Mouse (Mus musculus) spleen, postnatal 4 days (tissue): Measurements from ENCODE around the gene Ehbp1l1.

Experiments used
- DNase-seq, 2 experiments: peaks; one replicate each; pipeline ENCODE4 v3.0.0; 2022; ENCODE audit warnings: low spot score in 2 of 2

Gene Ehbp1l1

DNA sequence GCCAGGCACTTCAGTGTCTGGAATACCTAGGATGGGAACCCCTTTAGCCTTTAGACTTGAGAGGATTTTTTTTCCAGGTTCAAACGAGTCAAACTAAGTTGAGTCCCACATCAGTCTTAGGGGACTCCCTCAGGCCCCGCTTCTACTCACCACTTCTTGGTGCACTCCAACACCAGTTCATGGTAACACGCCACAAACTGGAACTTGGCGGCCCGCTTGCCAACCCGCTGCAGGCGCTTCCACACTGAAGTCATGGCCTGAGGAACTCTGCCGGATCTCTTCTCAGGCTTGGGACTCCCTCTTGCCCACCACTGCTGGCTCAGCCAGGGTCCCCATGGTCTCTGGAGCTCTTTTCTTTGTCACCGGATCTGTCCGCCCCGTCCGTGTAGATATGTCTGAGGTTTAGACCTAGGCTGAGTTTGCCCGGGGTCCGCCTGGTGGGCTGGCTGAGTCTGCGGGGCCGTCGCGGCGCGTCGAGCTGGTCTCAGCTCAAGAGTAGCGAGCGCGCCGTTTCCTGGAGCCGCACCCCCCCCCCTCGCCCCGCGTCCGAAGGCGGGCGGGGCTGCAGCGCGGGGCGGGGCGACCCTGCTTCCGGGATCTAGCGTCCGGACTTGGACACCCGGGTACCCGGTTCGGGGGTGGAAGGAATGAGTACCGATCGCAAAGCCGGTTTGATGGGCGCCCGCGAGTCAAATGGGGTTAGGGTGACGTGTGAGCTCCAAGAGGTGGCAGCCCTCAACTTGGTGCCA, at the start of gene Ehbp1l1:
TSS of gene Ehbp1l1 (minus strand) at position 551 of the 749 bp plus-strand sequence.
- peak; percentile 86 to 94 for DNase-seq

DNA sequence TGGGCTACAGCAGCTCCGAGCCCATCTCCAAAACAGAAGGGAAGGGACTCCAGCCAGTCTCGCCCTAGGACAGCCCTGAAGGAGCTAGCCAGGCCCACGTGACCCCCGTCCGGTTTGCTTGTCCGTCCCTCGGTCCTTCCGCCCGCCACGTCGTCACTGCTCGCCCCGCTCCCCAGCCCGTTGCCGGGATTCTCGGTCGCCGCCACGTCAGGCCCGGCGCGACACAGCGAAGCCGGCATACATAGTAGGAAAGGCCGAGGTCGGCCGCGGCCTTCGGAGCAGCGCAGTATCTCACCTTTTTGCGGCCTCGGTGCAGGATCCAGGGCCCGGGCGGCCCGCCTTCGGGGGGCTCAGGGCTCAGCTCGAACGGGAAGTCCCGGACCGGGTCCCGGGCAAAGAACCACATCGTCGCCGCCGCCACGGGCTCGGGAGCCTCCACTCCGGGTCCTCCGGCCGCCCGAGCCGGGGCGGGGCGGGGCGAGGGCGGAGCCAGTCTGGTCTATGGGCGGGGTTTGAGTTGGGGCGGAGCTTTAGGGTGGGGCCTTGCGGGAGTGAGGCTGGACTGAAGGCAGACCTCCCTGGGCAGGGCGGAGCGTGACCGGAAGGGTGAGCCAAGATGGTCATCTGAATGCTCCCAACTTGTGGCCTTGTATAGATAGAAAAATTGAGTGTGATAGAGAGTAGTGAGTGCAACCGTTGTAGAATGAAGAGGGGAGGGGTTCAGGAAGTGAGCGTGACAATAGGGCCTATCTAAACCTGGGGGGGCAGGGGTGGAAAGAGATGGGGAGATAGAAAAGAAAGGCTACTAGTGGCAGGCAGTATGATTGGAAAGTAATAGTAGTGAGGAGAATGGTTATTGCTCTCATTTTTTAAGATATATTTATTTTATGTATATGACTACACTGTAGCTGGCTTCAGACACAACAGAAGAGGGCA, 45.1 kb upstream of the Ehbp1l1 start, which contains the start of gene Scyl1:
TSS of gene Scyl1 (minus strand) at position 495 of the 936 bp plus-strand sequence.
- DNase-seq: peak; percentile 96 to 98

GRCm38 (mm10) chr19:5770311-5770710, 44.2 kb upstream of the Ehbp1l1 start:
- DNase-seq: no peak

GRCm38 (mm10) chr19:5767271-5767670, 41.2 kb upstream of the Ehbp1l1 start:
- DNase-seq: no peak

DNA sequence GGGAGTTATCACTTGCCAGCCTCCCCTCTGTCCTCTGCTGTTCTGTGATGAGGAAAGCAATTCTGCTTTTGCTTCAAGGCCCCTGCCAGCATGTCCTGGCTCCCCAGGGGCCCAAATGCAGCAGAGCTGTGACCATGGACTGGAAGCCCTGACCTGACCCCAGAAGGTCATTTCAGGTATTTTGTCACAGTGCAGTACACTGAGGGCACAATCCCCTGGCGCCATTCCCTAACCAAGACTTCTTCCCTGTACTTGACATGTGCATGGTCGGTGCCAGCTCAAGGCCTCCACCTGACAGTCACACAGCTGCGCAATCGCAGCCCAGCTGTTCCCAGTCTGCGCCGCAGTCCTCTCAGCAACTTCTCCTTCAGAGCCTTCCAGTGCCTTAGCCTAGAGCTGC, 37.0 kb upstream of the Ehbp1l1 start:
- DNase-seq: no peak

DNA sequence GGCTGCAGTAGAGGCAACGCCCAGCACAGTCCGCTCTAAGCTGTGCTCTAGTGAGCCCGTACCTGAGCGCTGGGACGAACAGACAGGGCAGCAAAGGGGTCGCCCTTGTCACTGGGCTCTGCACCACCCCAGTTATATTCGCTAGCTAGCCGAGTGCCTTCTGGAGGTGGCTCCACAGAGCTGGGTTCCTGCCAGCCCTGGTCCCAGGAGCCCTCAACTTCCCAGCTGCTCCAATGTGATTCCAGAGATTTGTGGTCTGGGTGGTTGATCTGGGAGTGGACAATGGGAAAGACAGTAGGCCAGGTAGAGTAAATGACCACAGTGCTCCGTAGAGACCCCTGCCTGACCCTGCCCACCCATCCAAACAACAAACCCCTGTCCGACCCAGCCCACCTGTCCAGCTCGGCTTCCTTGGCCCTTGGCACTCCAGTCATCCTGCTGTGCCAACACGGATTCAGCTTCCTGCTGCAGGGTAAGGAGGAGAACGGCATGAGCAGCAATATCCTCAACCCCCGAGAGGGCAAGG, 32.8 kb upstream of the Ehbp1l1 start:
- no peak for DNase-seq

DNA sequence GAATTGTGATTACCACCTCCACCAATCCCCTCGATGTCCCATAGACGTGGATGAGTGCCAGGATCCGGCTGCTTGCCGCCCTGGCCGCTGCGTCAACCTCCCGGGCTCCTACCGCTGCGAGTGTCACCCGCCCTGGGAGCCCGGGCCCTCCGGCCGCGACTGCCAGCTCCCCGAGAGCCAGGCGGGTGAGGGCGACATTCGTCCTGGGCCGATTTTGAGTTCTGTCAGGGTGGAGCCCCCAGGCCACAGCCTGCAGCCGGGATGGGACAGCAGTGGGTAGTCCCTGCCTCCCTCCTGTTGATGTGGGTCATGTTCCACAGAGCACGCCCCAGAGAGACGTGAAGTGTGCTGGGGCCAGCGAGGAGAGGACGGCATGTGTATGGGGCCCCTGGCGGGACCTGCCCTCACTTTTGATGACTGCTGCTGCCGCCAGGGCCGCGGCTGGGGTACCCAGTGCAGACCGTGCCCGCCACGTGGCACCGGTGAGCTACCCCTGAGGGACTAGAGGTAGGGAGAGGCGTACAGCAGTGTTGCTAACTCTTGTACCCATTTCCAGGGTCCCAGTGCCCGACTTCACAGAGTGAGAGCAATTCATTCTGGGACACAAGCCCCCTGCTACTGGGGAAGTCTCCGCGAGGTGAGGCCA, 31.0 kb upstream of the Ehbp1l1 start:
- DNase-seq: no peak

GRCm38 (mm10) chr19:5756321-5756985, 30.3 kb upstream of the Ehbp1l1 start:
- DNase-seq: no peak

DNA sequence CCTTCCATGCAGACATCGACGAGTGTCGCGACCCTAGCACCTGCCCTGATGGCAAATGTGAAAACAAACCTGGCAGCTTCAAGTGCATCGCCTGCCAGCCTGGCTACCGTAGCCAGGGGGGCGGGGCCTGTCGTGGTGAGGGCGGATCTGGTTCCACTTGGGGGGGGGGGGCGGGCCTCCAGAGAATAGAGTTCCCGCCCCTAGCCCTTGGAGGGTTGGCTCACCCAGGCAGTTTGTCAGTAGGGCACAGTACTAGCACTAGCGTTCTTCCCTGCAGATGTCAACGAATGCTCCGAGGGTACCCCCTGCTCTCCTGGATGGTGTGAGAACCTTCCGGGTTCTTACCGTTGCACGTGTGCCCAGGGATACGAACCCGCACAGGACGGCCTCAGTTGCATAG, 25.6 kb upstream of the Ehbp1l1 start:
- peak in 1 of 2 experiments; percentile 50 for DNase-seq

DNA sequence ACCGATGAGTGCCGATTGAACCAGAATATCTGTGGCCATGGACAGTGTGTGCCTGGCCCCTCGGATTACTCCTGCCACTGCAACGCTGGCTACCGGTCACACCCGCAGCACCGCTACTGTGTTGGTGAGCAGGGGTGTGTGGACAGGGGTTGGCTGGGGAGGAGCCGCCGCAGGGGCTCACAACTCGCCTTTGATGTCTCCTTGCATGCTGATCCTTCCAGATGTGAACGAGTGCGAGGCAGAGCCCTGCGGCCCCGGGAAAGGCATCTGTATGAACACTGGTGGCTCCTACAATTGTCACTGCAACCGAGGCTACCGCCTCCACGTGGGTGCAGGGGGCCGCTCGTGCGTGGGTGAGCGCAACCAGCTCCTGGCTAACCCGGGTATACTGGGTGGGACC, 24.8 kb upstream of the Ehbp1l1 start:
- DNase-seq: no peak

- DNase-seq: no peak
Measured at GRCm38 (mm10) chr19:5749476-5749875, 23.4 kb upstream of the Ehbp1l1 start.

- no peak for DNase-seq
Measured at GRCm38 (mm10) chr19:5746907-5747363, 20.8 kb upstream of the Ehbp1l1 start.

DNA sequence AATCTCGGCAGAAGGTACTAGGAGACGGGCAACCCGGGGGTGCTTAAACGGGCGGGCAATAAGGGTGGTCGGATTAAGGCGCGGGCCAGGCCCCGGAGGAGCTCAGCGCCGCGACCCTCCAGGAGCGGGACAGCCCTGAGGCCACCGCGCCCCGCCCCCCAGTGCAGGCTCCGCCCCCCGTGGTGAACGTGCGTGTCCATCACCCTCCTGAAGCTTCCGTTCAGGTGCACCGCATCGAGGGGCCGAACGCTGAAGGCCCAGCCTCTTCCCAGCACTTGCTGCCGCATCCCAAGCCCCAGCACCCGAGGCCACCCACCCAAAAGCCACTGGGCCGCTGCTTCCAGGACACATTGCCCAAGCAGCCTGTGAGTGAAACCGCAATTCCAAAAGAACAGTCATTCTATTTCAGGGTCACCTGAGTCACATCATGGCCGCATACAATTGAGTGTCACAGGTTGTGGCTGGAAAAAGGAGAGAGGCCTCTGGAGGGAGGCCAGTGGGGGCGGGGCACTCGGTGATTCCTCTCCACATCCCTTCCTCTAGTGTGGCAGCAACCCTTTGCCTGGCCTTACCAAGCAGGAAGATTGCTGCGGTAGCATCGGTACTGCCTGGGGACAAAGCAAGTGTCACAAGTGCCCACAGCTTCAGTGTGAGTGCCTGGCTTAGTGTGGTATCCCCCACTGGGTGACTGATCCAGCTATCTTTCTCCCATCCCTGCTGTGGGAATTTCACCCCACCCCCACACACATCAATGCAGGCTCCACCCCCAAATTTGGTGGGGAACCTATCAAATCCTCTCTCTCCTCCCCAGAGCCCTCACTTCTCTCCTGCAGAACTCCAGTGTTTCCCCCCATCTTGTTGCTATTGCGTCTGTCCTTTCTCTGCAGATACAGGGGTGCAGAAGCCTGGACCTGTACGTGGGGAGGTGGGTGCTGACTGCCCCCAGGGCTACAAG, 19.9 kb upstream of the Ehbp1l1 start:
- no peak for DNase-seq

- no peak for DNase-seq
Measured at GRCm38 (mm10) chr19:5743576-5743975, 17.5 kb upstream of the Ehbp1l1 start.

DNA sequence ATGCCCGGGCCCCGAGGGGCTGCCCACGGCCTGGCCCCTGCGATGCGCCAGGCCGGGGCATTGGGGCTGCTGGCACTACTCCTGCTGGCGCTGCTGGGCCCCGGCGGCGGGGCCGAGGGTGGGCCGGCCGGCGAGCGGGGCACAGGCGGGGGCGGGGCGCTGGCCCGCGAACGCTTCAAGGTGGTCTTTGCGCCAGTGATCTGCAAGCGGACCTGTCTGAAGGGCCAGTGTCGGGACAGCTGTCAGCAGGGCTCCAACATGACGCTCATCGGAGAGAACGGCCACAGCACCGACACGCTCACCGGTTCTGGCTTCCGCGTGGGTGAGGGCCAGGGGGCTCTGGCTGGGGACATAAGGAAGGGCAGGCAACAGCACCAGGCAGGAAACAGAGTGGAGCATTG, 16.1 kb upstream of the Ehbp1l1 start:
- DNase-seq: no peak

DNA sequence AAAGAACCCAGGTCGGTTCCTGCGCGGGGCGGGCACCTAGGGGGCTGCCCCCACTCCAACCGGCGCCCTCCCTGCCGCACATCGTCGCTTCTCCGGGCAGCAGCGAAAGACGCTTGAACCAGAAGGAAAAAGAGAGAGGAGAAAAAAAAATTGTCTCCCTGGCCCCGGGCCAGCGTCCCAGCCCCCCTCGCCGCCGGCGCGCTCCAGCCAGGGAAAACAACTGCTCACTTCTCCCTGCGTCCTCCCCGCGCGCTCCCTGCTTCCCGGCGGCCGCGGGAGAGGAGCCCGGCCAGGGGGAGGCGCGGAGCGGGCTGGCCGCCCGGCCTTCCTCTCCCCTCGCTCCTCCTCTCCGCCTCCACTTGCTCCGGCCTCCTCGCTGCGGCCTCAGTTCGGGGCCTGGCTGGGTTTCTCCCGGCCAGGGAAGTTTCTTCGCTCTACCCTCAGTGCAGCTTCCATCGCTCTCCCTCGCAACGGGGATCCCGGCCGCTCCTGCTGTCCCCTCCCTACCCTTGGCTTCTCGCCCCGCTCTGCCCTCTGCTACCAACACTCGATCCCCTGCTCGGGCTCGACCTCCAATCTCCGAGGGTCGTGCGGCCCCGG, 15.6 kb upstream of the Ehbp1l1 start:
- no peak for DNase-seq

DNA sequence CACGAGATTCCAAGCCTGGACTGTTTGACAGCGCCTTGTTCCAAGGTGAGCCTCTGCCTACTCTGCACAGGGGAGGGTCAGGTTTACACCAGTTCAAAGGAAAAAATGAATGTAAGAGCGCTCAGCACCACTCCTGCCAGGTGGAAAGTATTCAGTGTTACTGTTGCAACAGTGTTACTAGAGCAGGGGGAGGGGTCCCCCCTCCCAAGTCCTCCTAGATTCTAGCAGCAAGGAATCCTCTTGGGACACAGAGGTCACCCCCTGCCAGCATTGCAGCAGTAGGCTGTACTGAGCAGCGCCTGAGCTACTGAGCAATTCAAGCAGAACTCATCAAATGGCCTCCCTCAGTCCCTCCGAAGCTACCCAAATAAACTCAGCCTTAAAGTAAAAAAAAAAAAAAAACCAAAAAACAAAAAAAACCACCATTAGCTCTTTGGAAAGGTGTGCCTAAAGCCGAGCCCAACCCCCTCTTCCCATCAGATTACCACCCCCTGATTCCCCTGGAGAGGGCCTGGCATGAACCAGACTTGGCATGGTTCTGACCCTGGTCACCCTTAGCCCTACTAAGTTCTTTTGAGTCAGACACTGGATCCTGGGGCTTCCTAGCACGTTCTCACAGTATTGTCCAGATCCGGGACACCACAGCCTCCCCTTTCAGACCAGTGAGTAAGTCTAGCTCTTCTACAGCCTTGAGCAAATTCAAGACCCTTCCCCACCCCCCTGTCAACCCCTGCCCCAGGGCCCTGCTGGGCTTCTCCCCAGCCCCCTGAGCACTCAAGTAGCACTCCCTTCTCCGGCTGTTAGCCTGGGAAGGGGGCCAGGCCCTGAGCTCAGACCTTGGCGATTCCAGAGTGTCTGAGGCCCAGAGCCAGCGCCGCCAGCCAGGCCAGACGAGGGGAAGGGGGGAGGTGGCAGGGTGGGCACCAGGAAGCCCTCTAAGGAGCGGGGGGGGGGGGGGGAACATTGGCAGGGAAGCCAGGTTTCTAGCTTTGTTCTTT, 14.5 kb upstream of the Ehbp1l1 start, which contains the start of gene Ltbp3:
TSS of gene Ltbp3 (plus strand) at position 585 of the 998 bp plus-strand sequence.
- DNase-seq: no peak

DNA sequence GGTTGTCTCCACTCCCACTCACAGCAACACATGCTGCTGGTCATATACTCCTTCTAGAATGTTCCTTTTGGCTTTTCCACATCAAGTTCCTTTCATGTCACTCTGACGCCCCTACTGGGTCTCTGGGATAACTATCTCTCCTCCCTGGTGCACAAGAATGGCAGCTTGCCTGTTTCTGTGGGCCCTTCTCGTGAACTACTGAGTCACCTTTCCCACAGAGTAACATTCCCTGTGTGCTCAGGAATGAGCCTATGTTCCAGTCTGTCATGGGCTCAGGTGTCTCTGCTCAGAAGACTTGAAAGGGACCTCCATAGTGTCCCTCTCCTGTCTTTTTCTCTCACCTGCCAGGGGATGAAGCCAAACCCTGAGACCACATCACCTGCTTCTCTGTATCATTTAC, 13.3 kb upstream of the Ehbp1l1 start:
- DNase-seq: no peak
